Mouse (Mus musculus) small intestine, adult 2 months (tissue): ENCODE data around the gene Nav2.

Source experiments
- CTCF ChIP-seq: fragments of 200-500 bp; IDR thresholded peaks from 2 replicates; pipeline ENCODE4 v1.5.1; 2012; ENCODE audit warnings: low read depth, mild to moderate bottlenecking, control low read depth, inconsistent platforms, low read length, moderate library complexity, mixed read lengths; ENCODE audit not compliant: insufficient replicate concordance, insufficient read length; ENCODE audit errors: extremely low read depth
- POLR2A ChIP-seq: fragments of 200-500 bp; IDR thresholded peaks from 2 replicates; pipeline ENCODE4 v1.6.1; 2012; ENCODE audit warnings: low read depth, mild to moderate bottlenecking, control low read depth, inconsistent platforms, low read length, moderate library complexity

DNA sequence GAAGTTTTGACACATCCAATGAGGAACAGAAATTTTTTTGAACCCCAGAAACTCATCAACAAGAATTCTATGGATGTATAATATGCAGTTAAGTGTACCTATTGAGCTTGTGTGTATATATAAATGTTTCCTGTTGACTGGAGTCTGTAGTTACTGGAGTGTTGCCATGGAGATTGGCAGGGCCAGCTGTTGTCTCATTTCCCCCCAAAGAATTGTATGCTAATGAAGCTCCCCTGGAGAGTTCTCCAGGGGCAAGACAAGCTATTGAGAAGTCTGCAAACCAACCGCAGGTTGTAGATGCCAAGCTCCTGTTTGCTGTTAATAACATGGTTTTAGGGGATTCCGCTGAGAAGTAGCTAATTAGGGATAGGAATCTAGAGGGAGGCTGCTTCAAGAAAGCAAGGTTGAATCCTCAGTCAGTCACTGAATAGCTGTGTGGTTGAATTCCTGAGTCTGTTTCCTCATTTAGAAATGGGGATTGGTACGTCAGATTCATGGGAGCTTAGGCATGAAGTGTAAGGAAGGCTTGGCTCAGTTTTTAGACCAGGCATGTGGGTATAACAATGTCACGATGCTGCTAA, 174.2 kb downstream of the Nav2 start:
- TF ChIP-seq POLR2A (no peak), CTCF (no peak)
